Comparison of ENCODE assay signal across 7 mouse cellular contexts in genomic region chr14:120297137-120297749, GRCm38 (mm10). TPM values are rescaled to one million over a fixed set of nuclear protein-coding genes. Genes with fewer than 3 reads are reported as not detected.
DNase-seq lines count a peak whose midpoint lies in the region; ATAC-seq and TF ChIP-seq lines count a peak whose summit lies in the region.

No protein-coding gene starts in this region.

- ATAC-seq in embryonic facial prominence, embryonic 14.5 days (ENCODE audit: low read depth): peak; percentile 65
- peak; percentile 36; the same call in 1 of the 2 replicates for ATAC-seq in intestine, postnatal 0 days
- ATAC-seq in neural tube, embryonic 14.5 days (ENCODE audit: low read depth): no peak
- ATAC-seq in forebrain, embryonic 15.5 days (replicated peaks): no peak

- peak overlapping the region; percentile 48 for H3K4me2 ChIP-seq in embryonic facial prominence, embryonic 14.5 days (ENCODE audit: low read depth, low read length)
- peak overlapping the region; percentile 42 for H3K4me2 ChIP-seq in intestine, postnatal 0 days (replicated peaks; ENCODE audit: low read depth)
- H3K4me2 ChIP-seq in neural tube, embryonic 14.5 days (ENCODE audit: low read depth, low read length): peak overlapping the region; percentile 6; the same call in 1 of the 2 replicates
- no peak overlapping the region for H3K4me2 ChIP-seq in forebrain, embryonic 15.5 days (replicated peaks)

- no peak overlapping the region for H3K4me3 ChIP-seq in lung, adult 2 months (replicated peaks; ENCODE audit: extremely low read depth, low read depth, low read length)
- H3K4me3 ChIP-seq in embryonic facial prominence, embryonic 14.5 days (ENCODE audit: low read depth, low read length): peak overlapping the region; percentile 10
- H3K4me3 ChIP-seq in intestine, postnatal 0 days (ENCODE audit: low read depth, low read length): no peak overlapping the region
- no peak overlapping the region for H3K4me3 ChIP-seq in neural tube, embryonic 14.5 days (ENCODE audit: low read depth, low read length)
- no peak overlapping the region for H3K4me3 ChIP-seq in forebrain, embryonic 15.5 days

- no peak for TF ChIP-seq CTCF in lung, adult 2 months (IDR thresholded peaks at IDR 0.05; ENCODE audit: insufficient read depth, low read length)
- TF ChIP-seq CTCF in intestine, postnatal 0 days (IDR thresholded peaks at IDR 0.05; ENCODE audit: low read depth): no peak

- peak overlapping the region; percentile 93 for H3K27ac ChIP-seq in embryonic facial prominence, embryonic 14.5 days (replicated peaks; ENCODE audit: low read depth, low read length)
- H3K27ac ChIP-seq in intestine, postnatal 0 days (ENCODE audit: low read depth, low read length): peak overlapping the region; percentile 61
- H3K27ac ChIP-seq in neural tube, embryonic 14.5 days (ENCODE audit: low read depth, low read length): no peak overlapping the region
- no peak overlapping the region for H3K27ac ChIP-seq in forebrain, embryonic 15.5 days (replicated peaks)

- H3K36me3 ChIP-seq in embryonic facial prominence, embryonic 14.5 days (ENCODE audit: control insufficient read depth, insufficient read depth, low read length): no peaks in the 10 kb centered on the region
- H3K36me3 ChIP-seq in intestine, postnatal 0 days (ENCODE audit: control insufficient read depth, insufficient read depth): peaks cover 7% of the 10 kb centered on the region; the same call in 1 of the 2 replicates
- H3K36me3 ChIP-seq in neural tube, embryonic 14.5 days (ENCODE audit: control insufficient read depth, insufficient read depth, low read length): no peaks in the 10 kb centered on the region
- no peaks in the 10 kb centered on the region for H3K36me3 ChIP-seq in forebrain, embryonic 15.5 days

- peak overlapping the region; percentile 56 for H3K9ac ChIP-seq in embryonic facial prominence, embryonic 14.5 days (ENCODE audit: low read depth, low read length)
- no peak overlapping the region for H3K9ac ChIP-seq in intestine, postnatal 0 days (ENCODE audit: low read depth, low read length)
- H3K9ac ChIP-seq in neural tube, embryonic 14.5 days (replicated peaks; ENCODE audit: low read depth, low read length): no peak overlapping the region
- no peak overlapping the region for H3K9ac ChIP-seq in forebrain, embryonic 15.5 days (replicated peaks)

- H3K27me3 ChIP-seq in embryonic facial prominence, embryonic 14.5 days (replicated peaks; ENCODE audit: control insufficient read depth, insufficient read depth, low read length): no peaks in the 10 kb centered on the region
- H3K27me3 ChIP-seq in intestine, postnatal 0 days (replicated peaks; ENCODE audit: control insufficient read depth, insufficient read depth, low read length): no peaks in the 10 kb centered on the region
- H3K27me3 ChIP-seq in neural tube, embryonic 14.5 days (ENCODE audit: control insufficient read depth, insufficient read depth, low read length): no peaks in the 10 kb centered on the region
- no peaks in the 10 kb centered on the region for H3K27me3 ChIP-seq in forebrain, embryonic 15.5 days

- peaks cover 64% of the 10 kb centered on the region for H3K4me1 ChIP-seq in lung, adult 2 months (ENCODE audit: control insufficient read depth, insufficient read depth, low read length)
- H3K4me1 ChIP-seq in embryonic facial prominence, embryonic 14.5 days (ENCODE audit: control insufficient read depth, insufficient read depth, low read length): peaks cover 62% of the 10 kb centered on the region
- peaks cover 37% of the 10 kb centered on the region for H3K4me1 ChIP-seq in intestine, postnatal 0 days (replicated peaks; ENCODE audit: control insufficient read depth, insufficient read depth, low read length)
- H3K4me1 ChIP-seq in neural tube, embryonic 14.5 days (ENCODE audit: control insufficient read depth, insufficient read depth, low read length): peaks cover 19% of the 10 kb centered on the region
- H3K4me1 ChIP-seq in forebrain, embryonic 15.5 days: peaks cover 14% of the 10 kb centered on the region; the same call in 1 of the 2 replicates

- H3K9me3 ChIP-seq in embryonic facial prominence, embryonic 14.5 days (ENCODE audit: control insufficient read depth, low read length): no peaks in the 10 kb centered on the region
- no peaks in the 10 kb centered on the region for H3K9me3 ChIP-seq in intestine, postnatal 0 days (ENCODE audit: control insufficient read depth)
- H3K9me3 ChIP-seq in neural tube, embryonic 14.5 days (ENCODE audit: control insufficient read depth, low read length): no peaks in the 10 kb centered on the region
- H3K9me3 ChIP-seq in forebrain, embryonic 15.5 days: no peaks in the 10 kb centered on the region

- DNase-seq in lung, adult 2 months: peak; percentile 51
- DNase-seq in lung, postnatal 14 days: no peak
- DNase-seq in embryonic facial prominence, embryonic 14.5 days (ENCODE audit: low spot score): peak; percentile 81
- DNase-seq in right cerebral cortex, adult 18-20 months: no peak

- WGBS in lung, adult 2 months: 18% methylated on average over 16 of the region's 16 CpGs
- 13% methylated on average over 16 of the region's 16 CpGs for WGBS in embryonic facial prominence, embryonic 14.5 days
- WGBS in intestine, postnatal 0 days: 14% methylated on average over 16 of the region's 16 CpGs
- WGBS in neural tube, embryonic 14.5 days: 51% methylated on average over 16 of the region's 16 CpGs
- 44% methylated on average over 16 of the region's 16 CpGs for WGBS in forebrain, embryonic 15.5 days

- no peak for TF ChIP-seq POLR2A in lung, adult 2 months (IDR thresholded peaks at IDR 0.05; ENCODE audit: borderline replicate concordance, extremely low read depth, low read depth, low read length)

RNA-seq across cellular contexts. Expression of gene Mbnl2, which starts 21.8 kb away (rescaled TPM):
- 121 and 130 TPM in 2 replicates for polyA plus RNA-seq in lung, adult 2 months (2012; rRNA removed)
- polyA plus RNA-seq in embryonic facial prominence, embryonic 14.5 days (2014; fragmentation: Nextera tagmentation; extraction: Ambion mirVana): 157 and 162 TPM in 2 replicates
- 94.4 and 99.0 TPM in 2 replicates for polyA plus RNA-seq in intestine, postnatal 0 days (2015; fragmentation: Nextera tagmentation; extraction: Ambion mirVana)
- polyA plus RNA-seq in neural tube, embryonic 14.5 days (2014; fragmentation: Nextera tagmentation; extraction: Ambion mirVana): 17.9 and 39.5 TPM in 2 replicates
- 22.2 TPM in 2 replicates for polyA plus RNA-seq in forebrain, embryonic 15.5 days (2015; fragmentation: Nextera tagmentation; extraction: Ambion mirVana)

Comparison
In these comparisons a context has a peak if more than half of its experiments do, and no peak if none do; other contexts are left out.
1. DNase-seq: peak in lung, adult 2 months (single experiment) and embryonic facial prominence, embryonic 14.5 days (single experiment); none in lung, postnatal 14 days (single experiment) and right cerebral cortex, adult 18-20 months (single experiment).
2. ATAC-seq: peak in embryonic facial prominence, embryonic 14.5 days (single experiment) and intestine, postnatal 0 days (single experiment); none in neural tube, embryonic 14.5 days (single experiment) and forebrain, embryonic 15.5 days (single experiment).
3. H3K27ac ChIP-seq: peak in embryonic facial prominence, embryonic 14.5 days (single experiment) and intestine, postnatal 0 days (single experiment); none in neural tube, embryonic 14.5 days (single experiment) and forebrain, embryonic 15.5 days (single experiment).